Mouse (Mus musculus): ENCODE measurements around the gene Rala.

GRCm38 (mm10) chr13:17974734-17975133 lies 30.7 kb upstream of the Rala start:
- TF ChIP-seq POLR2A (IDR thresholded peaks at IDR 0.05; ENCODE audit: control insufficient read depth, extremely low read depth, insufficient read depth, low read length, poor library complexity) (no peak), CTCF (IDR thresholded peaks at IDR 0.05; ENCODE audit: borderline replicate concordance, control insufficient read depth, extremely low read depth, insufficient read depth, low read length, poor library complexity) (no peak)

Data from thymus, adult 2 months (tissue).